ENCODE assay signal across 20 mouse cellular contexts in the genomic region with DNA sequence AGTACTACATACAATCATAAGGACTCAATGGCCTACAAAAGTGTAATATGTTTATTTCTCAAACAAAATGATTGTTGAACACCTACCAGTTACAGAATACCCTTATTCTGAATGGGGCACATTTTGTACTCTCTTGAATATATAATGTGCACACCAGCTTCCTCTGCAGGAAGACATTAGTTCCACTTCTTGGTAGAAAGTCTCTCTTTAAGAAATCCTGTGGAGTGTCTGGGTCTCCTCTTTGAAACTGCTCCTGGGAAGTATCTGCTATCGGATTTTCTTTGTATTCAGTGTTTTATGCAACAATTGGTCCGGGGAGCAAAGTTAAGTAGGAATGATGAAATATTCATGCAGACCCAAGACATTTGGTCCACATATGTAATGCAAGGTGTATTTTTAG. TPM values are rescaled to one million over a fixed set of nuclear protein-coding genes. Genes with fewer than 3 reads are reported as not detected.
DNase-seq lines count a peak whose midpoint lies in the region; ATAC-seq and TF ChIP-seq lines count a peak whose summit lies in the region.
"Had no signal": no experiment of that assay in that cellular context is flagged by ENCODE, and none has a peak within 500 bp of the region (broad histone marks: within the 10 kb centered on the region; RNA-seq: fewer than 3 reads in every experiment).

No protein-coding gene starts in this region.

- H3K4me2 ChIP-seq in hindbrain, embryonic 12.5 days (replicated peaks), result no peak overlapping the region
- no peak overlapping the region for H3K4me2 ChIP-seq in hindbrain, postnatal 0 days (ENCODE audit: low read depth, low read length)
- no peak overlapping the region for H3K4me2 ChIP-seq in midbrain, embryonic 13.5 days (replicated peaks)
- H3K4me2 ChIP-seq in midbrain, embryonic 16.5 days (ENCODE audit: low read length), result no peak overlapping the region
- H3K4me2 ChIP-seq: embryonic facial prominence, embryonic 15.5 days; heart, embryonic 13.5 days had no signal

- no peaks in the 10 kb centered on the region for H3K27me3 ChIP-seq in hindbrain, embryonic 12.5 days
- H3K27me3 ChIP-seq in hindbrain, postnatal 0 days (ENCODE audit: insufficient read depth, low read length), result no peaks in the 10 kb centered on the region
- no peaks in the 10 kb centered on the region for H3K27me3 ChIP-seq in midbrain, embryonic 13.5 days
- H3K27me3 ChIP-seq in midbrain, embryonic 16.5 days (ENCODE audit: control insufficient read depth, insufficient read depth, low read depth, low read length), result no peaks in the 10 kb centered on the region
- H3K27me3 ChIP-seq: embryonic facial prominence, embryonic 15.5 days; heart, embryonic 13.5 days had no signal

- no peak for TF ChIP-seq CTCF in hindbrain, postnatal 0 days (IDR thresholded peaks at IDR 0.05; ENCODE audit: low read depth)

- H3K9me3 ChIP-seq in hindbrain, embryonic 12.5 days (replicated peaks), result no peaks in the 10 kb centered on the region
- no peaks in the 10 kb centered on the region for H3K9me3 ChIP-seq in hindbrain, postnatal 0 days (ENCODE audit: low read length)
- no peaks in the 10 kb centered on the region for H3K9me3 ChIP-seq in midbrain, embryonic 13.5 days
- no peaks in the 10 kb centered on the region for H3K9me3 ChIP-seq in midbrain, embryonic 16.5 days (replicated peaks; ENCODE audit: control insufficient read depth, low read length, poor library complexity, severe bottlenecking)
- H3K9me3 ChIP-seq: embryonic facial prominence, embryonic 15.5 days; forebrain, embryonic 10.5 days; heart, embryonic 13.5 days had no signal

- peaks cover 27% of the 10 kb centered on the region for H3K4me1 ChIP-seq in hindbrain, embryonic 12.5 days
- H3K4me1 ChIP-seq in hindbrain, postnatal 0 days (ENCODE audit: insufficient read depth, low read length), result peaks cover 5% of the 10 kb centered on the region; the same call in 1 of the 2 replicates
- peaks cover 24% of the 10 kb centered on the region for H3K4me1 ChIP-seq in midbrain, embryonic 13.5 days (replicated peaks)
- peaks cover 15% of the 10 kb centered on the region for H3K4me1 ChIP-seq in midbrain, embryonic 16.5 days (ENCODE audit: control insufficient read depth, insufficient read depth, low read length)
- H3K4me1 ChIP-seq: heart, embryonic 13.5 days had no signal

- H3K9ac ChIP-seq in hindbrain, embryonic 12.5 days, result no peak overlapping the region
- H3K9ac ChIP-seq in hindbrain, postnatal 0 days (replicated peaks; ENCODE audit: low read length), result no peak overlapping the region
- H3K9ac ChIP-seq in midbrain, embryonic 13.5 days (replicated peaks), result no peak overlapping the region
- no peak overlapping the region for H3K9ac ChIP-seq in midbrain, embryonic 16.5 days (ENCODE audit: low read depth, low read length)
- H3K9ac ChIP-seq: embryonic facial prominence, embryonic 15.5 days; heart, embryonic 13.5 days had no signal

- 25% methylated on average over 2 of the region's 2 CpGs for WGBS in hindbrain, embryonic 12.5 days
- 7% methylated on average over 2 of the region's 2 CpGs for WGBS in hindbrain, postnatal 0 days
- WGBS in midbrain, embryonic 13.5 days, result 5% methylated on average over 2 of the region's 2 CpGs
- WGBS in midbrain, embryonic 16.5 days, result 8% methylated on average over 2 of the region's 2 CpGs

- ATAC-seq in hindbrain, embryonic 12.5 days (ENCODE audit: low FRiP score), result peak; percentile 29
- ATAC-seq in hindbrain, postnatal 0 days, result no peak
- peak; percentile 70 for ATAC-seq in midbrain, embryonic 13.5 days
- ATAC-seq in midbrain, embryonic 16.5 days, result no peak
- peak; percentile 33; the same call in 1 of the 2 replicates for ATAC-seq in megakaryocyte, adult 5-6 weeks (ENCODE audit: poor library complexity, severe bottlenecking)
- ATAC-seq: forebrain, embryonic 14.5 days had no signal

- 0 out of 2 replicates have a peak overlapping the region, but pooled peaks have one; percentile 9 for H3K27ac ChIP-seq in hindbrain, embryonic 12.5 days
- H3K27ac ChIP-seq in hindbrain, postnatal 0 days, result no peak overlapping the region
- H3K27ac ChIP-seq in midbrain, embryonic 13.5 days, result no peak overlapping the region
- H3K27ac ChIP-seq in midbrain, embryonic 16.5 days (ENCODE audit: low read length), result no peak overlapping the region
- H3K27ac ChIP-seq: embryonic facial prominence, embryonic 15.5 days; forebrain, embryonic 10.5 days; gastrocnemius, adult 2 months; heart, embryonic 13.5 days had no signal

- no peak overlapping the region for H3K4me3 ChIP-seq in hindbrain, embryonic 12.5 days
- no peak overlapping the region for H3K4me3 ChIP-seq in hindbrain, postnatal 0 days (ENCODE audit: low read length)
- no peak overlapping the region for H3K4me3 ChIP-seq in midbrain, embryonic 13.5 days (replicated peaks)
- no peak overlapping the region for H3K4me3 ChIP-seq in midbrain, embryonic 16.5 days (ENCODE audit: low read depth, low read length)
- H3K4me3 ChIP-seq: embryonic facial prominence, embryonic 15.5 days; erythroblast, embryonic 14.5 days; forebrain, embryonic 10.5 days; gastrocnemius, adult 2 months; heart, embryonic 13.5 days had no signal

- H3K36me3 ChIP-seq in hindbrain, embryonic 12.5 days, result no peaks in the 10 kb centered on the region
- H3K36me3 ChIP-seq in hindbrain, postnatal 0 days (ENCODE audit: insufficient read depth, low read length), result no peaks in the 10 kb centered on the region
- H3K36me3 ChIP-seq in midbrain, embryonic 13.5 days, result no peaks in the 10 kb centered on the region
- no peaks in the 10 kb centered on the region for H3K36me3 ChIP-seq in midbrain, embryonic 16.5 days (ENCODE audit: control insufficient read depth, insufficient read depth, low read length)
- H3K36me3 ChIP-seq: embryonic facial prominence, embryonic 15.5 days; forebrain, embryonic 10.5 days; heart, embryonic 13.5 days had no signal

- no peak for DNase-seq in hindbrain, postnatal 0 days (ENCODE audit: low spot score)
- no peak for DNase-seq in left cerebral cortex, adult 11 months (ENCODE audit: low spot score)
- DNase-seq: adrenal gland, adult 2 months; adrenal gland, postnatal 25 days; cerebellum, adult 18-20 months; cerebellum, adult 9-11 months; cerebellum, postnatal 36 days; gastrocnemius, adult 2 months; gastrocnemius, postnatal 25 days; heart, adult 11 months; heart, postnatal 36 days had no signal

RNA-seq across cellular contexts. Expression of a gene that starts 41.0 kb away (rescaled TPM):
- polyA plus RNA-seq in hindbrain, embryonic 12.5 days (2016; fragmentation: Nextera tagmentation; extraction: Ambion mirVana), result 49.4 and 54.9 TPM in 2 replicates
- total RNA-seq in hindbrain, postnatal 0 days (2014; rRNA removed), result 186 and 196 TPM in 2 replicates
- polyA plus RNA-seq in hindbrain, postnatal 0 days (2015; fragmentation: Nextera tagmentation; extraction: Ambion mirVana), result 50.1 and 52.7 TPM in 2 replicates
- 58.5 and 60.2 TPM in 2 replicates for polyA plus RNA-seq in midbrain, embryonic 13.5 days (2015; fragmentation: Nextera tagmentation; extraction: Ambion mirVana)
- 68.4 and 69.5 TPM in 2 replicates for polyA plus RNA-seq in midbrain, embryonic 16.5 days (2015; fragmentation: Nextera tagmentation; extraction: Ambion mirVana)
- total RNA-seq in megakaryocyte, adult 5-6 weeks (2015), result 0.09 TPM in 1 of 2 replicates, not detected in the other
- total RNA-seq in megakaryocyte, adult 5-6 weeks (2017), result 0.04 and 0.15 TPM in 2 replicates
- polyA plus RNA-seq: erythroblast, embryonic 14.5 days had no signal

Comparison
In these comparisons a context has a peak if more than half of its experiments do, and no peak if none do; other contexts are left out.
1. ATAC-seq: peak in hindbrain, embryonic 12.5 days (single experiment), midbrain, embryonic 13.5 days (single experiment) and megakaryocyte, adult 5-6 weeks (single experiment); none in hindbrain, postnatal 0 days (single experiment) and midbrain, embryonic 16.5 days (single experiment).